Mouse (Mus musculus) left cerebral cortex, adult 11 months (tissue): ENCODE measurements at regions not wholly inside any gene's neighbourhood (a gene's known extent, or its start where the extent isn't known, plus 50 kb on each side); places are given as distances from the start of the nearest gene placed in this dataset.

Source experiments
- DNase-seq: peaks from one replicate; pipeline ENCODE4 v3.0.0; 2022; ENCODE audit warnings: low spot score

- DNase-seq, result peak; percentile 55
Measured at GRCm38 (mm10) chr4:114665684-114666083, 155.8 kb upstream of the Gm12830 start.

- DNase-seq, result no peak
Measured at GRCm38 (mm10) chr4:114666238-114666978, 155.1 kb upstream of the Gm12830 start.

GRCm38 (mm10) chr4:114666979-114667328 is 154.6 kb upstream of the Gm12830 start:
- no peak for DNase-seq

GRCm38 (mm10) chr4:114672096-114672720 is 149.3 kb upstream of the Gm12830 start:
- DNase-seq, result no peak

- DNase-seq, result no peak
Measured at GRCm38 (mm10) chr4:114676908-114677898, 144.3 kb upstream of the Gm12830 start.

- no peak for DNase-seq
Measured at GRCm38 (mm10) chr4:114678053-114678941, 143.2 kb upstream of the Gm12830 start.

GRCm38 (mm10) chr4:114680360-114680759 is 141.2 kb upstream of the Gm12830 start:
- no peak for DNase-seq

GRCm38 (mm10) chr4:114682955-114683354 is 138.6 kb upstream of the Gm12830 start:
- no peak for DNase-seq

GRCm38 (mm10) chr4:114683696-114684095 is 137.8 kb upstream of the Gm12830 start:
- DNase-seq, result no peak

GRCm38 (mm10) chr4:114684844-114685382 is 136.6 kb upstream of the Gm12830 start:
- DNase-seq, result no peak

- no peak for DNase-seq
Measured at GRCm38 (mm10) chr4:114685454-114685853, 136.1 kb upstream of the Gm12830 start.

- DNase-seq, result no peak
Measured at GRCm38 (mm10) chr4:114686091-114686490, 135.4 kb upstream of the Gm12830 start.

- no peak for DNase-seq
Measured at GRCm38 (mm10) chr4:114688356-114688972, 133.1 kb upstream of the Gm12830 start.

- DNase-seq, result no peak
Measured at GRCm38 (mm10) chr4:114688973-114689371, 132.6 kb upstream of the Gm12830 start.

GRCm38 (mm10) chr4:114705586-114705985 is 115.9 kb upstream of the Gm12830 start:
- DNase-seq, result no peak

- no peak for DNase-seq
Measured at GRCm38 (mm10) chr4:114710182-114710909, 111.2 kb upstream of the Gm12830 start.

- no peak for DNase-seq
Measured at GRCm38 (mm10) chr4:114711082-114711481, 110.4 kb upstream of the Gm12830 start.

- no peak for DNase-seq
Measured at GRCm38 (mm10) chr4:114712005-114712665, 109.4 kb upstream of the Gm12830 start.

GRCm38 (mm10) chr4:114712921-114713527 is 108.5 kb upstream of the Gm12830 start:
- no peak for DNase-seq
